Mouse (Mus musculus): ENCODE data around the gene Tmprss11c.

GRCm38 (mm10) chr5:86306116-86306515, 17.0 kb upstream of the Tmprss11c start:
- TF ChIP-seq CTCF (IDR thresholded peaks at IDR 0.05; ENCODE audit: control insufficient read depth, insufficient read depth, insufficient replicate concordance, low read depth, low read length), result no peak
- no peak for TF ChIP-seq POLR2A (IDR thresholded peaks at IDR 0.05; ENCODE audit: control insufficient read depth, low read depth, low read length)

Data from testis, adult 2 months (tissue).